Mouse (Mus musculus) lung, embryonic 15.5 days (tissue): ENCODE measurements around the gene Fgfr2. TPM values are rescaled to one million over a fixed set of nuclear protein-coding genes. Genes with fewer than 3 reads are reported as not detected.
"Not testable (repeated sequence)": the region's sequence is repeated elsewhere in the genome, so short reads cannot be mapped to it uniquely, and the experiment has no call there.

Experiments
- ATAC-seq: fragments of 200-750 bp; cut with Nextera tagmentation; 2 replicates; pipeline ENCODE4 v1.8.0; 2017; ENCODE audit warnings: moderate number of reproducible peaks, borderline replicate concordance; ENCODE audit not compliant: low FRiP score, low TSS enrichment; ENCODE audit errors: extremely low read depth
- H3K27ac ChIP-seq: fragments of 300-500 bp; sonication (generic); 2 replicates; pipeline ENCODE4 v1.5.1; 2015; ENCODE audit warnings: moderate library complexity, mild to moderate bottlenecking, inconsistent platforms
- H3K27me3 ChIP-seq: fragments of 300-500 bp; sonication (generic); 2 replicates; pipeline ENCODE4 v1.6.1; 2015; ENCODE audit warnings: inconsistent platforms
- H3K36me3 ChIP-seq: fragments of 300-500 bp; sonication (generic); 2 replicates; pipeline ENCODE4 v1.6.1; 2015; ENCODE audit warnings: inconsistent platforms
- H3K4me1 ChIP-seq: fragments of 300-500 bp; sonication (generic); 2 replicates; pipeline ENCODE4 v1.6.1; 2015; ENCODE audit warnings: inconsistent platforms
- H3K4me2 ChIP-seq: fragments of 300-500 bp; sonication (generic); 2 replicates; pipeline ENCODE4 v1.6.1; 2015; ENCODE audit warnings: inconsistent platforms, mild to moderate bottlenecking, moderate library complexity
- H3K4me3 ChIP-seq: fragments of 300-500 bp; sonication (generic); 2 replicates; pipeline ENCODE4 v1.5.1; 2015; ENCODE audit warnings: mild to moderate bottlenecking, inconsistent platforms
- H3K9ac ChIP-seq: fragments of 300-500 bp; sonication (generic); 2 replicates; pipeline ENCODE4 v1.6.1; 2015; ENCODE audit warnings: inconsistent platforms
- H3K9me3 ChIP-seq: fragments of 300-500 bp; sonication (generic); 2 replicates; pipeline ENCODE4 v1.6.1; 2016; ENCODE audit warnings: inconsistent platforms
- WGBS: fragments of 180-500 bp; shearing (Covaris S2); methylation state at CpG from one replicate; pipeline ENCODE4 v1.1.7; 2015; 5-methylcytosine and 5-hydroxymethylcytosine counted together
- polyA plus RNA-seq: library from polyadenylated mRNA; unstranded; fragments of >200 nt; fragmentation: Nextera tagmentation; extraction: Ambion mirVana; gene quantifications from 2 replicates; pipeline ENCODE4 v1.2.1, GENCODE M21; 2015

The Fgfr2 gene
- polyA plus RNA-seq, 1 experiment from 2014 or later, result 160 TPM

- 79% methylated on average over 7 of the region's 7 CpGs for WGBS
- 0 out of 2 replicates have a peak, but pooled peaks cover 3% of the 10 kb centered on the region for H3K4me1 ChIP-seq
Measured at GRCm38 (mm10) chr7:130147230-130147629, 2975.9 kb downstream of the Fgfr2 start.

DNA sequence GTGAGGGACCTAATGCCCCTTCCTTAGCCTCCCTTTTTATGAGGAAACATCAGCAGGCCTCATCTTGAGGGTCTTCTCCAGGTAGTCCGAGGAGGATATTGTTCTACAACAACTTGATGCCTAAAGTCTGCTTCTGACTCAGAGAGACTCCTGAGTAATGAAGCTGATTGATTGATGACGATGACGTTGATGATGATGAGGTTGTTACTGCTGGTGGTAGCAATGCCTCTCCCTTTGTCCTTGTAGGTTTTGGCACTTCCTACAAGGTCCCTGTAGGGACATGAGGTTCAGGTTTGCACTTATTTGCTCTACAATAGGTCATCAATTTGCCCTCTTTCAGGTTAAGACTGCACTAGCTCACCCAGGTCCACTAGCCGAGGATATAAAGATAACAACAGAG lies 2977.9 kb downstream of the Fgfr2 start:
- Histone ChIP-seq H3K4me2 (no peak overlapping the region), H3K9ac (no peak overlapping the region), H3K4me1 (0 out of 2 replicates have a peak, but pooled peaks cover 10% of the 10 kb centered on the region), H3K27ac (no peak overlapping the region), H3K36me3 (no peaks in the 10 kb centered on the region), H3K9me3 (no peaks in the 10 kb centered on the region), H3K27me3 (no peaks in the 10 kb centered on the region), H3K4me3 (no peak overlapping the region)
- no peak for ATAC-seq
- 88% methylated on average over 4 of the region's 4 CpGs for WGBS

More at GRCm38 (mm10) chr7:130147230-130147629, 2975.9 kb downstream of the Fgfr2 start:
- H3K4me3 ChIP-seq, result no peak overlapping the region
- no peaks in the 10 kb centered on the region for H3K27me3 ChIP-seq
- H3K9me3 ChIP-seq, result no peaks in the 10 kb centered on the region
- no peak overlapping the region for H3K27ac ChIP-seq
- no peaks in the 10 kb centered on the region for H3K36me3 ChIP-seq
- H3K9ac ChIP-seq, result no peak overlapping the region
- no peak for ATAC-seq
- no peak overlapping the region for H3K4me2 ChIP-seq

- ATAC-seq, result no peak
- H3K27me3 ChIP-seq, result no peaks in the 10 kb centered on the region
- no peak overlapping the region for H3K9ac ChIP-seq
- no peak overlapping the region for H3K4me2 ChIP-seq
- no peak overlapping the region for H3K27ac ChIP-seq
- no peaks in the 10 kb centered on the region for H3K9me3 ChIP-seq
- no peak overlapping the region for H3K4me3 ChIP-seq
- H3K4me1 ChIP-seq, result 0 out of 2 replicates have a peak, but pooled peaks cover 10% of the 10 kb centered on the region
- H3K36me3 ChIP-seq, result no peaks in the 10 kb centered on the region
- WGBS, result 55% methylated on average over 7 of the region's 7 CpGs
Measured at GRCm38 (mm10) chr7:130143371-130143770, 2979.8 kb downstream of the Fgfr2 start.

- Histone ChIP-seq H3K27me3 (no peaks in the 10 kb centered on the region), H3K27ac (no peak overlapping the region), H3K36me3 (no peaks in the 10 kb centered on the region), H3K4me3 (no peak overlapping the region), H3K4me2 (no peak overlapping the region), H3K9me3 (no peaks in the 10 kb centered on the region), H3K9ac (no peak overlapping the region), H3K4me1 (0 out of 2 replicates have a peak, but pooled peaks cover 6% of the 10 kb centered on the region)
- ATAC-seq, result no peak
- 29% methylated on average over 3 of the region's 3 CpGs for WGBS
Measured at GRCm38 (mm10) chr7:130141088-130141873, 2981.9 kb downstream of the Fgfr2 start.

- H3K4me1 ChIP-seq, result no peaks in the 10 kb centered on the region
- WGBS, result 23% methylated on average over 3 of the region's 3 CpGs
- peak overlapping the region; percentile 35 for H3K27ac ChIP-seq
- H3K9me3 ChIP-seq, result no peaks in the 10 kb centered on the region
- H3K4me2 ChIP-seq, result no peak overlapping the region
- no peaks in the 10 kb centered on the region for H3K27me3 ChIP-seq
- peak; percentile 69 for ATAC-seq
- no peaks in the 10 kb centered on the region for H3K36me3 ChIP-seq
- H3K9ac ChIP-seq, result no peak overlapping the region
- H3K4me3 ChIP-seq, result no peak overlapping the region
Measured at GRCm38 (mm10) chr7:130134924-130135365, 2988.2 kb downstream of the Fgfr2 start.

DNA sequence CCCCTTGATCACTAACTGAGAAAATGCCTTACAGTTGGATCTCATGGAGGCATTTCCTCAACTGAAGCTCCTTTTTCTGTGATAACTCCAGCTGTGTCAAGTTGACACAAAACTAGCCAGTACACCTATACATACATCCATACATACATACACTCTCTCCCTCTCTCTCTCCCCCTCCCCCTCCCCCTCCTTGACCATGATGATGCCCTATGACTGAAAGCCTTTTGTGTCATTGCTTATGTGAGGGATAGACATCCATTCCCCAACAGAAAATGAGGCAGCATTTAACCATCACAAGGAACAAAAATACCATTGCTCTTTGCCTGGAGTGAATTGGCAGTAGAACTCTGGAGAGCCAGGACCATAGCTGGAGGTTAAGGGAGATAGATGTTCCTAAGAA lies 2988.7 kb downstream of the Fgfr2 start:
- H3K9ac ChIP-seq, H3K9me3 ChIP-seq, H3K36me3 ChIP-seq, ATAC-seq, H3K4me1 ChIP-seq, H3K4me2 ChIP-seq, H3K4me3 ChIP-seq, H3K27me3 ChIP-seq: not testable (repeated sequence)
- peak overlapping the region; percentile 35 for H3K27ac ChIP-seq

DNA sequence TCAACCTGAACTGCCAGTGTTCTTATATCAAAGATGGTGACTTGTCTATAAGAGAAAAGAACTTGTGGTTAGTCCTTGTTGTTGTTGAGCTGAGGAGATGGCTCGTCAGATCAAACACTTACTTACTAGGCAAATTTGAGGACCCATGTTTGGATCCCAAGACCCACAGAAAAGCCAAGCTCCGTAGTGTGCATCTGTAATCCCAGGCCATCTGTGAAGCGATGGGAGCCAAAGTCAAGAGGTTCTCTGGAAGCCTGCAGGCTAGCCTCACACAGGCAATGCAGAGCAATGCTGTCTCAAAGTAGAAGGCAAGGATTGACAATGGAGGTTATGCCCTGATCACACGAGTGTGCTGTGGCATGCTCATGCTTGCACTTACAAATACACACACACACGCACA lies 2992.9 kb downstream of the Fgfr2 start:
- no peaks in the 10 kb centered on the region for H3K36me3 ChIP-seq
- ATAC-seq, result no peak
- no peak overlapping the region for H3K9ac ChIP-seq
- no peak overlapping the region for H3K4me2 ChIP-seq
- H3K4me3 ChIP-seq, result no peak overlapping the region
- 0 out of 2 replicates have a peak, but pooled peaks cover 5% of the 10 kb centered on the region for H3K4me1 ChIP-seq
- H3K27me3 ChIP-seq, result no peaks in the 10 kb centered on the region
- H3K9me3 ChIP-seq, result no peaks in the 10 kb centered on the region
- no peak overlapping the region for H3K27ac ChIP-seq
- WGBS, result 88% methylated on average over 5 of the region's 5 CpGs

DNA sequence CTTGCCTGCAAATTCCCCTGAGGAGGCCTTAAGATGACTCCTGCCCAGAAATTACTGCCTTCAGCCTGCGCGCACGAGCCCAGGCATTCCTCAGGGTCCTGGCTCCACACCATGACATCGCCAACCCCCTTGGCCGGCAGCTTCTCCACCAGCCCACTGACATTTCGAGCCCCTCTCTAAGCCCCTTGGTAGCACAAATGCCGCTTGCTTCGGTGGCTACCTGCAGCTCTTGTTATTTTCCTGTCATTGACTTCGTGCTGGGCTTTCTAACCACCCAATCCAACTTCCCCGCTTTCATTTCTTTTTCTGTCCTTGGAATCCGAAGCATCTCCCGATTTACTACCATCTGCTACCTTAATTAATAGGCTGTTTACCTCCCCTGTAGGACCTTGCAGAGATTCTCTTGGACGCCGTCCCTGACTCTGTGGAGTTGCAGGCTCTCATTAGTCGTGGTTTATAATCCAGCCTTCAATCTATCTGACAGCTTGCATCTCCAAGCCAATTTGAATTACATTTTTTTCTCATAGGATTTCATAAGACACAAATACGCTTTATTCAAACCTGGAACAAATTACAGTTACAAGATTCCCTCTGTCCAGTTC lies 2993.7 kb downstream of the Fgfr2 start:
- WGBS, result 34% methylated on average over 16 of the region's 16 CpGs
- H3K9me3 ChIP-seq, result no peaks in the 10 kb centered on the region
- H3K4me1 ChIP-seq, result 0 out of 2 replicates have a peak, but pooled peaks cover 5% of the 10 kb centered on the region
- H3K9ac ChIP-seq, result no peak overlapping the region
- no peaks in the 10 kb centered on the region for H3K27me3 ChIP-seq
- H3K27ac ChIP-seq, result no peak overlapping the region
- no peak overlapping the region for H3K4me2 ChIP-seq
- H3K36me3 ChIP-seq, result no peaks in the 10 kb centered on the region
- no peak overlapping the region for H3K4me3 ChIP-seq
- ATAC-seq, result no peak

DNA sequence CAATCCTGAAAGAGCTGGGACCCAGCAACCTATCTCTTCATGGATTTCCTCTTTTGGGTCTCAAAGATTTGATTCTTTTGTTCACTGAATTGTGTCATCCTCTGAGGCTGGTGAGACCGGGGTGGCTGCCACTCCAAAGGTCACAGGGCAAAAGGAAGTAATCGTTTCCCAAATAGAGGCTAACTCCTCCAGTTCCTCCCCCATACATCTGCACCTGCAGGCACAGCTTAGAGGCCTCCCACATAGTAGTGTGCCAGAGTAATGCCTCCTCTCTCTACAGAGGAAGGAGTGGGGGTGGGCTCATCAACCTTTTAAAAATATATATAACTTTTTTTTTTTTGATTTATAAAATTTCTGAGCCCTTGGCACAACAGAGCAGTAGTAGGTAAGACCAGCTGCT lies 3001.6 kb downstream of the Fgfr2 start:
- Histone ChIP-seq H3K9me3 (no peaks in the 10 kb centered on the region), H3K36me3 (no peaks in the 10 kb centered on the region), H3K4me2 (no peak overlapping the region), H3K9ac (no peak overlapping the region), H3K27me3 (no peaks in the 10 kb centered on the region), H3K4me1 (no peaks in the 10 kb centered on the region), H3K4me3 (no peak overlapping the region), H3K27ac (no peak overlapping the region)
- 9% methylated on average over 2 of the region's 2 CpGs for WGBS
- ATAC-seq, result no peak

GRCm38 (mm10) chr7:130119466-130119865 lies 3003.7 kb downstream of the Fgfr2 start:
- Histone ChIP-seq H3K4me3 (no peak overlapping the region), H3K9me3 (no peaks in the 10 kb centered on the region), H3K4me1 (peaks cover 4% of the 10 kb centered on the region; the same call in 1 of the 2 replicates), H3K4me2 (no peak overlapping the region), H3K9ac (no peak overlapping the region), H3K27me3 (no peaks in the 10 kb centered on the region), H3K36me3 (no peaks in the 10 kb centered on the region), H3K27ac (no peak overlapping the region)
- WGBS, result 34% methylated on average over 6 of the region's 6 CpGs
- no peak for ATAC-seq

DNA sequence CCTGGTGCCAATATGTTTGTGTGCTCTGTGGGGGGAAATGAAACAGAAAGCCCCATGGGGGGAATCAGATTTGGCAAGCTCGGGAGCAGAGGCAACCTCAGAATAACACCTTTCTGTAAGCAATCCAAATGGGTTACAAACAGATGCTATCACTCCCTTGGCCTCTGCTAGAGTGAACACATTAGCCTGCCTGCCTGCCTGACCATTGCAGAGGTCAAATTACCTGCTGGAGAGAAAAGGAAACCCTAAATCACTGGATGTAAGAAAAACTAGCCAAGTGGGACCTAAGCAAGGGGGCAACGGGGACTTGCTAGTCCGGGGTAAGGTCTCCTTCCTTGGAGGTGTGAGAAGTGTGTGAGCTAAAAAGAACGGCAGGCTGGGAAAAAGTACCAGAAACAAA lies 3004.4 kb downstream of the Fgfr2 start:
- Histone ChIP-seq H3K36me3 (no peaks in the 10 kb centered on the region), H3K27ac (no peak overlapping the region), H3K9me3 (no peaks in the 10 kb centered on the region), H3K4me2 (no peak overlapping the region), H3K4me1 (peaks cover 8% of the 10 kb centered on the region; the same call in 1 of the 2 replicates), H3K9ac (no peak overlapping the region), H3K27me3 (no peaks in the 10 kb centered on the region), H3K4me3 (no peak overlapping the region)
- no peak for ATAC-seq
- WGBS, result 31% methylated on average over 4 of the region's 4 CpGs

- no peaks in the 10 kb centered on the region for H3K27me3 ChIP-seq
- no peaks in the 10 kb centered on the region for H3K9me3 ChIP-seq
- H3K27ac ChIP-seq, result no peak overlapping the region
- no peak overlapping the region for H3K9ac ChIP-seq
- peaks cover 8% of the 10 kb centered on the region; the same call in 1 of the 2 replicates for H3K4me1 ChIP-seq
- WGBS, result 25% methylated on average over 4 of the region's 4 CpGs
- H3K4me2 ChIP-seq, result no peak overlapping the region
- ATAC-seq, result no peak
- no peaks in the 10 kb centered on the region for H3K36me3 ChIP-seq
- no peak overlapping the region for H3K4me3 ChIP-seq
Measured at GRCm38 (mm10) chr7:130117466-130118123, 3005.6 kb downstream of the Fgfr2 start.
